ENCODE assay signal across 26 mouse cellular contexts in genomic region chr11:106443646-106444045, GRCm38 (mm10). TPM values are rescaled to one million over a fixed set of nuclear protein-coding genes. Genes with fewer than 3 reads are reported as not detected.
DNase-seq lines count a peak whose midpoint lies in the region; ATAC-seq lines count a peak whose summit lies in the region.
"Had no signal": no experiment of that assay in that cellular context is flagged by ENCODE, and none has a peak within 500 bp of the region (broad histone marks: within the 10 kb centered on the region; RNA-seq: fewer than 3 reads in every experiment).

No protein-coding gene starts in this region.

- ATAC-seq in liver, embryonic 15.5 days (ENCODE audit: insufficient read depth), result peak; percentile 41
- no peak for ATAC-seq in liver, embryonic 11.5 days (replicated peaks; ENCODE audit: low FRiP score)
- peak; percentile 27; the same call in 1 of the 2 replicates for ATAC-seq in common myeloid progenitor, adult 5-6 weeks (replicated peaks; ENCODE audit: low read depth, poor library complexity, severe bottlenecking)
- ATAC-seq in megakaryocyte, adult 5-6 weeks (ENCODE audit: poor library complexity, severe bottlenecking), result peak; percentile 33; the same call in 1 of the 2 replicates
- no peak for ATAC-seq in hindbrain, embryonic 11.5 days (ENCODE audit: low FRiP score)
- ATAC-seq: activated CD4-positive, CD25-positive, alpha-beta regulatory T cell, adult 4 months; CD4-positive, CD25-positive, alpha-beta regulatory T cell, adult 4 months; forebrain, embryonic 13.5 days; forebrain, postnatal 0 days; hindbrain, postnatal 0 days had no signal

- H3K27me3 ChIP-seq in liver, embryonic 15.5 days, result no peaks in the 10 kb centered on the region
- no peaks in the 10 kb centered on the region for H3K27me3 ChIP-seq in liver, embryonic 11.5 days (replicated peaks; ENCODE audit: control insufficient read depth, insufficient read depth, low read length)
- no peaks in the 10 kb centered on the region for H3K27me3 ChIP-seq in hindbrain, embryonic 11.5 days (ENCODE audit: control insufficient read depth, insufficient read depth, low read length)
- H3K27me3 ChIP-seq: forebrain, embryonic 13.5 days; hindbrain, embryonic 13.5 days had no signal

- H3K4me3 ChIP-seq in liver, embryonic 15.5 days (replicated peaks), result no peak overlapping the region
- H3K4me3 ChIP-seq in liver, embryonic 11.5 days (ENCODE audit: low read depth, low read length), result no peak overlapping the region
- no peak overlapping the region for H3K4me3 ChIP-seq in hindbrain, embryonic 11.5 days (ENCODE audit: low read depth, low read length)
- H3K4me3 ChIP-seq: embryonic facial prominence, embryonic 10.5 days; forebrain, embryonic 13.5 days; heart, embryonic 10.5 days; hindbrain, embryonic 13.5 days had no signal

- H3K9ac ChIP-seq in liver, embryonic 15.5 days, result no peak overlapping the region
- H3K9ac ChIP-seq in liver, embryonic 11.5 days (ENCODE audit: low read depth, low read length), result no peak overlapping the region
- no peak overlapping the region for H3K9ac ChIP-seq in hindbrain, embryonic 11.5 days (ENCODE audit: low read depth, low read length)
- H3K9ac ChIP-seq: forebrain, embryonic 13.5 days; forebrain, postnatal 0 days; hindbrain, embryonic 13.5 days had no signal

- H3K9me3 ChIP-seq in liver, embryonic 15.5 days (replicated peaks), result no peaks in the 10 kb centered on the region
- H3K9me3 ChIP-seq in liver, embryonic 11.5 days (ENCODE audit: control insufficient read depth, low read length), result no peaks in the 10 kb centered on the region
- no peaks in the 10 kb centered on the region for H3K9me3 ChIP-seq in hindbrain, embryonic 11.5 days (ENCODE audit: control insufficient read depth, low read length)
- H3K9me3 ChIP-seq: embryonic facial prominence, embryonic 10.5 days; forebrain, embryonic 13.5 days; G1E; heart, embryonic 10.5 days; hindbrain, embryonic 13.5 days had no signal

- H3K4me2 ChIP-seq in liver, embryonic 15.5 days, result no peak overlapping the region
- no peak overlapping the region for H3K4me2 ChIP-seq in liver, embryonic 11.5 days
- no peak overlapping the region for H3K4me2 ChIP-seq in hindbrain, embryonic 11.5 days (replicated peaks; ENCODE audit: low read depth, low read length)
- H3K4me2 ChIP-seq: forebrain, embryonic 13.5 days; hindbrain, embryonic 13.5 days had no signal

- no peak overlapping the region for H3K27ac ChIP-seq in liver, embryonic 15.5 days (replicated peaks)
- H3K27ac ChIP-seq in liver, embryonic 11.5 days (ENCODE audit: low read depth, low read length), result no peak overlapping the region
- H3K27ac ChIP-seq in hindbrain, embryonic 11.5 days (ENCODE audit: low read depth, low read length), result no peak overlapping the region
- H3K27ac ChIP-seq: embryonic facial prominence, embryonic 10.5 days; forebrain, embryonic 13.5 days; heart, embryonic 10.5 days; hindbrain, embryonic 13.5 days; hindbrain, postnatal 0 days had no signal

- 37% methylated on average over 3 of the region's 3 CpGs for WGBS in liver, embryonic 15.5 days (ENCODE audit: insufficient replicate concordance)
- WGBS in liver, embryonic 11.5 days, result 33% methylated on average over 3 of the region's 3 CpGs
- 27% methylated on average over 3 of the region's 3 CpGs for WGBS in hindbrain, embryonic 11.5 days

- peaks cover 24% of the 10 kb centered on the region for H3K4me1 ChIP-seq in liver, embryonic 15.5 days (replicated peaks)
- H3K4me1 ChIP-seq in liver, embryonic 11.5 days (replicated peaks; ENCODE audit: control insufficient read depth, insufficient read depth, low read length), result peaks cover 19% of the 10 kb centered on the region
- no peaks in the 10 kb centered on the region for H3K4me1 ChIP-seq in hindbrain, embryonic 11.5 days (replicated peaks; ENCODE audit: control insufficient read depth, insufficient read depth, low read length)
- H3K4me1 ChIP-seq: forebrain, embryonic 13.5 days; hindbrain, embryonic 13.5 days had no signal

- H3K36me3 ChIP-seq in liver, embryonic 15.5 days (replicated peaks), result 0 out of 2 replicates have a peak, but pooled peaks cover 4% of the 10 kb centered on the region
- H3K36me3 ChIP-seq in liver, embryonic 11.5 days (ENCODE audit: control insufficient read depth, insufficient read depth, low read length), result no peaks in the 10 kb centered on the region
- H3K36me3 ChIP-seq in hindbrain, embryonic 11.5 days (ENCODE audit: control insufficient read depth, insufficient read depth, low read length), result no peaks in the 10 kb centered on the region
- H3K36me3 ChIP-seq: embryonic facial prominence, embryonic 10.5 days; heart, embryonic 10.5 days; hindbrain, embryonic 13.5 days had no signal

- DNase-seq in liver, embryonic 11.5 days (ENCODE audit: low spot score), result no peak
- DNase-seq in natural killer cell, adult 2 months (ENCODE audit: low spot score in 2 of 2), result peak; percentile 32 to 58
- DNase-seq in hindbrain, embryonic 11.5 days (ENCODE audit: low spot score), result no peak
- DNase-seq in adipocyte (ENCODE audit: low spot score), result no peak
- no peak for DNase-seq in gastrocnemius, adult 8-10 months (ENCODE audit: low spot score in 2 of 2)
- DNase-seq: adrenal gland, adult 8-10 months; B cell, adult 2 months; cerebellum, adult 11-12 months; cerebellum, adult 9-11 months; cerebellum, postnatal 36 days; forebrain, postnatal 0 days; gastrocnemius, postnatal 25 days; heart, adult 18-20 months; heart, postnatal 10 days; heart, postnatal 4 days had no signal

RNA-seq across cellular contexts. Expression of gene Ern1, which starts 44.0 kb away (rescaled TPM):
- 4.1 and 5.8 TPM in 2 replicates for polyA plus RNA-seq in liver, embryonic 15.5 days (2015; fragmentation: Nextera tagmentation; extraction: Ambion mirVana)
- polyA plus RNA-seq in liver, embryonic 11.5 days (2014; fragmentation: Nextera tagmentation; extraction: Ambion mirVana), result 6.3 and 7.5 TPM in 2 replicates
- total RNA-seq in common myeloid progenitor, adult 5-6 weeks (2017), result 21.1 and 32.6 TPM in 2 replicates
- 37.9 and 43.1 TPM in 2 replicates for total RNA-seq in megakaryocyte, adult 5-6 weeks (2015)
- total RNA-seq in megakaryocyte, adult 5-6 weeks (2017), result 28.8 and 35.0 TPM in 2 replicates
- 5.5 and 6.2 TPM in 2 replicates for polyA plus RNA-seq in hindbrain, embryonic 11.5 days (2014; fragmentation: Nextera tagmentation; extraction: Ambion mirVana)
- 1 to 10 TPM; 6.9 to 8.9 (median 7.6) TPM for total RNA-seq in gastrocnemius, adult 8-10 months (2022)

RNA-seq across cellular contexts. Expression of gene Icam2, which starts 55.8 kb away (rescaled TPM):
- 13.4 and 16.4 TPM in 2 replicates for polyA plus RNA-seq in liver, embryonic 15.5 days (2015; fragmentation: Nextera tagmentation; extraction: Ambion mirVana)
- polyA plus RNA-seq in liver, embryonic 11.5 days (2014; fragmentation: Nextera tagmentation; extraction: Ambion mirVana), result 36.2 and 41.6 TPM in 2 replicates
- 54.6 and 70.8 TPM in 2 replicates for total RNA-seq in common myeloid progenitor, adult 5-6 weeks (2017)
- total RNA-seq in megakaryocyte, adult 5-6 weeks (2015), result 24.5 and 28.2 TPM in 2 replicates
- 49.3 and 62.2 TPM in 2 replicates for total RNA-seq in megakaryocyte, adult 5-6 weeks (2017)
- 17.0 and 19.1 TPM in 2 replicates for polyA plus RNA-seq in hindbrain, embryonic 11.5 days (2014; fragmentation: Nextera tagmentation; extraction: Ambion mirVana)
- 1 to 10 TPM; 2.3 to 5.2 (median 4.3) TPM for total RNA-seq in gastrocnemius, adult 8-10 months (2022)

Comparison
In these comparisons a context has a peak if more than half of its experiments do, and no peak if none do; other contexts are left out.
1. ATAC-seq: peak in liver, embryonic 15.5 days (single experiment), common myeloid progenitor, adult 5-6 weeks (single experiment) and megakaryocyte, adult 5-6 weeks (single experiment); none in liver, embryonic 11.5 days (single experiment) and hindbrain, embryonic 11.5 days (single experiment).
2. DNase-seq: peak in natural killer cell, adult 2 months (2 of 2); none in liver, embryonic 11.5 days (single experiment), hindbrain, embryonic 11.5 days (single experiment), adipocyte (single experiment) and gastrocnemius, adult 8-10 months (0 of 2).